Mouse (Mus musculus): ENCODE measurements around the gene A430033K04Rik. TPM values are rescaled to one million over a fixed set of nuclear protein-coding genes. Genes with fewer than 3 reads are reported as not detected.

Gene A430033K04Rik
- polyA plus RNA-seq, 1 experiment from 2014 or later = 22.3 TPM

GRCm38 (mm10) chr5:138657854-138658253 lies 35.2 kb downstream of the A430033K04Rik start:
- no peak overlapping the region for H3K27ac ChIP-seq
- WGBS = 44% methylated on average over 6 of the region's 6 CpGs

GRCm38 (mm10) chr5:138658922-138659321 lies 36.3 kb downstream of the A430033K04Rik start:
- no peak overlapping the region for H3K4me3 ChIP-seq
- H3K4me1 ChIP-seq (replicated peaks) = no peaks in the 10 kb centered on the region
- H3K27ac ChIP-seq = no peak overlapping the region
- ATAC-seq (ENCODE audit: low FRiP score) = 0 out of 2 replicates have a peak, but pooled peaks have one; percentile 49
- WGBS = 8% methylated on average over 5 of the region's 5 CpGs
- H3K27me3 ChIP-seq = no peaks in the 10 kb centered on the region
- H3K4me2 ChIP-seq = no peak overlapping the region
- 0 out of 2 replicates have a peak overlapping the region, but pooled peaks have one; percentile 29 for H3K9ac ChIP-seq
- no peaks in the 10 kb centered on the region for H3K9me3 ChIP-seq
- H3K36me3 ChIP-seq = no peaks in the 10 kb centered on the region

More at GRCm38 (mm10) chr5:138657854-138658253, 35.2 kb downstream of the A430033K04Rik start:
- H3K9ac ChIP-seq = no peak overlapping the region
- no peaks in the 10 kb centered on the region for H3K36me3 ChIP-seq
- H3K4me1 ChIP-seq (replicated peaks) = no peaks in the 10 kb centered on the region
- no peak overlapping the region for H3K4me3 ChIP-seq
- H3K9me3 ChIP-seq = no peaks in the 10 kb centered on the region
- ATAC-seq (ENCODE audit: low FRiP score) = no peak; the same call in 1 of the 2 replicates
- H3K27me3 ChIP-seq = no peaks in the 10 kb centered on the region
- no peak overlapping the region for H3K4me2 ChIP-seq

DNA sequence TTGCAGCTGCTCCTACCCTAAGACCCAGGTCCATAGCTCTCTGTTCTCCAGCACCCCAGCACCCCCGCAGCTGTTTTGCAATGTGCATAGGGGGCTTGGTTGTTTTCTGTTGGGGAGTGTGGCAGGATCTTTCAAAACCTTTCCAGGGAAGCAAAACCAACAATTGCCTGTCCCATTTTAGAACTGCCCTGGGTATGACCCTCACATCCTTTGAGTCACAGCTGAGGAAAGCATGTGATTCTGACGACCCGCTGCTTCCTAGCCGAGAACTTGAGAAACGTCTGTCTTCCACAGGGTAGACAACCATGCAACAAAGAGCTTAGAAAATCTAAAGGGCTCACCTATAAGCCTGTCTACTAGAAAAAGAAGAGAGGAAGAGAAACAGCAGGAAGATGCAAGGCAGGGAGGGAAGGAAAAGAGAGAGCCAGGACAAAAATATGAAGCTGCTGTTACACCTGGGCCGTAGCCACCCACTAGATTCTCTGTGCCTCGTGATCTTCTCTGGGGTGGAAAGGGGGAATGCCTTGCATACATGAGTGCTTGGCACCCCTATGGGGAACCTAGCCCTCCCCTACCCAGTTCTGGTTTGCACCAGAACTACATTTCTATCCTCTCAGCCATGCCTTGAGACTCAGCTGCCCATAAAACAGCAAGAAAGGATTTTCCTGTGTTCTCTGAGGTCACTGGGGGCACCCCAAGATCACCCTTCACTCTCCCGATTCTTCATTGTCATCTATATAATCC lies 60.5 kb downstream of the A430033K04Rik start:
- H3K27ac ChIP-seq = no peak overlapping the region
- H3K4me2 ChIP-seq = no peak overlapping the region
- no peaks in the 10 kb centered on the region for H3K36me3 ChIP-seq
- H3K27me3 ChIP-seq = no peaks in the 10 kb centered on the region
- WGBS = 66% methylated on average over 8 of the region's 8 CpGs
- H3K4me3 ChIP-seq = no peak overlapping the region
- ATAC-seq (ENCODE audit: low FRiP score) = no peak
- H3K9ac ChIP-seq = no peak overlapping the region
- no peaks in the 10 kb centered on the region for H3K9me3 ChIP-seq
- no peaks in the 10 kb centered on the region for H3K4me1 ChIP-seq (replicated peaks)

DNA sequence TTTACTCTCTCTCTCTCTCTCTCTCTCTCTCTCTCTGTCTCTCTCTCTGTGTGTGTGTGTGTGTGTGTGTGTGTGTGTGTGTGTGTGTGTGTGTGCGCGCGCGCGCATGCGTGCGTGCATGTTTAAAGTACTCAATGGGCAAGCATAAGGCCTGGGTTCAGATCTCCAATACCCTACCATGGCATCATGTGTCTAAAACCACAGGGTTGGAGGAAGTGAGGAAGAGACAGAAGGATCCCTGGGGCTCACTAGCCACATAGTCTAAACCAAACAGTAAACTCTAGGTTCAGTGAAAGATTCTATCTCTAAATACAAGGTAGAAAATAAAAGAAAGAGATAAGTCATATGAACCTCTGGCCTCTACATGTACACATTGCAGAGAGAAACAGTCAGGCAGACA lies 61.2 kb downstream of the A430033K04Rik start:
- Histone ChIP-seq H3K4me2 (no peak overlapping the region), H3K36me3 (no peaks in the 10 kb centered on the region), H3K27me3 (no peaks in the 10 kb centered on the region), H3K27ac (no peak overlapping the region), H3K9ac (no peak overlapping the region), H3K4me1 (replicated peaks) (no peaks in the 10 kb centered on the region), H3K9me3 (no peaks in the 10 kb centered on the region), H3K4me3 (no peak overlapping the region)
- ATAC-seq (ENCODE audit: low FRiP score) = no peak
- 97% methylated on average over 7 of the region's 7 CpGs for WGBS

GRCm38 (mm10) chr5:138687453-138687852 lies 64.8 kb downstream of the A430033K04Rik start:
- Histone ChIP-seq H3K36me3 (no peaks in the 10 kb centered on the region), H3K9me3 (no peaks in the 10 kb centered on the region), H3K4me2 (no peak overlapping the region), H3K4me3 (no peak overlapping the region), H3K4me1 (replicated peaks) (no peaks in the 10 kb centered on the region), H3K27ac (no peak overlapping the region), H3K9ac (no peak overlapping the region), H3K27me3 (no peaks in the 10 kb centered on the region)
- 85% methylated on average over 5 of the region's 5 CpGs for WGBS
- ATAC-seq (ENCODE audit: low FRiP score) = no peak

- 75% methylated on average over 5 of the region's 5 CpGs for WGBS
- no peaks in the 10 kb centered on the region for H3K27me3 ChIP-seq
- H3K9ac ChIP-seq = no peak overlapping the region
- no peaks in the 10 kb centered on the region for H3K4me1 ChIP-seq (replicated peaks)
- H3K4me3 ChIP-seq = no peak overlapping the region
- no peaks in the 10 kb centered on the region for H3K36me3 ChIP-seq
- no peaks in the 10 kb centered on the region for H3K9me3 ChIP-seq
- no peak overlapping the region for H3K27ac ChIP-seq
- no peak for ATAC-seq (ENCODE audit: low FRiP score)
- no peak overlapping the region for H3K4me2 ChIP-seq
These were observed 66.6 kb downstream of the A430033K04Rik start for GRCm38 (mm10) chr5:138689254-138689653.

DNA sequence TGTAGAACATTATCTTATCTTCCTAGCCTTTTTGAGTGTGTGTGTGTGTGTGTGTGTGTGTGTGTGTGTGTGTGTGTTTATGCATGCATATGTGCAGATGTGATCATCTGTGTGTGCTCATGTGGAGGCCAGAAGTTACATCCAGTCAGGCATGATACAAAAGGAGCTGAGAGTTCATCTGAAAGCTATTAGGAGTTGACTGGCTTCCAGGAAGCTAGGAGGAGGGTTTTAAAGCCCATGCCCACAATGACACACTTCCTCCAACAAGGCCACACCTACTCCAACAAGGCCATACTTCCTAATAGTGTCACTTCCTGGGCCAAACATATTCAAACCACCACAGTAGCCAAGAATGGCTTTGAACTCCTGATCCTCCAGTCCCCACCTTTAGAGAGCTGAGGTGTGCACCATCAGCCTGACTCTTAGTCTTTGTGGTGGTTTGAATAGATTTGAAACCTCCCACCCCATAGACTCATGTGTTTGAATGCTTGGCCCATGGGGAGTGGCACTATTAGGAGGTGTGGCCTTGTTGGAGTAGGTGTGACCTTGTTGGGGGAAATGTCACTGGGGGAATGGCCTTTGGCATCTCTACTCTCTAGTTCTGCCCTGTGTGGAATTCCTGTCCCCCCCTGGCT lies 70.4 kb downstream of the A430033K04Rik start:
- Histone ChIP-seq H3K27ac (no peak overlapping the region), H3K36me3 (no peaks in the 10 kb centered on the region), H3K4me2 (no peak overlapping the region), H3K27me3 (no peaks in the 10 kb centered on the region), H3K9ac (no peak overlapping the region), H3K4me3 (no peak overlapping the region), H3K9me3 (no peaks in the 10 kb centered on the region), H3K4me1 (replicated peaks) (no peaks in the 10 kb centered on the region)
- ATAC-seq (ENCODE audit: low FRiP score) = no peak

DNA sequence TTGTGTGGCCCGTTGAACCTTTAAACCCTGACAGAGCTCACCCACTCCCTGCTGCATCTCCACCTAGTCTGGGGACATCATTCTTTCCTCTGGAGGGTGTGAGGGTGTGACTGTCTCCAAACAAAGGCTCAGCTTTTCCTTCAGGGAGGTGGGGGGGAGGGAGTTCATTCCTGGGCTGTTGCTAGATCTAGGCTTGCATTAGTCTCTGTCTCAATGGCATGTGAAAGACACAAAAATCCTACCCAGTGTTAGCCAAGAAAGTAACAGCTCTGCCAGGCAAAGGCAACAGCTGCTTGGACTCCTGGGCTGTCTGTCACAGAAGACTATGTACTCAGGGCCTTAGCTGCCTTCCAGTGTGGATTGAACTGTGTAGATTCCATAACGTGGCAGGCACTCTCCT lies 71.4 kb downstream of the A430033K04Rik start:
- Histone ChIP-seq H3K9ac (no peak overlapping the region), H3K4me2 (no peak overlapping the region), H3K4me1 (replicated peaks) (no peaks in the 10 kb centered on the region), H3K27me3 (no peaks in the 10 kb centered on the region), H3K9me3 (no peaks in the 10 kb centered on the region), H3K4me3 (no peak overlapping the region), H3K27ac (no peak overlapping the region), H3K36me3 (no peaks in the 10 kb centered on the region)
- 71% methylated on average over 2 of the region's 2 CpGs for WGBS
- ATAC-seq (ENCODE audit: low FRiP score) = no peak

GRCm38 (mm10) chr5:138694496-138695167 lies 72.0 kb downstream of the A430033K04Rik start:
- Histone ChIP-seq H3K4me3 (no peak overlapping the region), H3K4me2 (no peak overlapping the region), H3K4me1 (replicated peaks) (no peaks in the 10 kb centered on the region), H3K27ac (no peak overlapping the region), H3K9ac (no peak overlapping the region), H3K27me3 (no peaks in the 10 kb centered on the region), H3K9me3 (no peaks in the 10 kb centered on the region), H3K36me3 (no peaks in the 10 kb centered on the region)
- ATAC-seq (ENCODE audit: low FRiP score) = no peak
- 68% methylated on average over 4 of the region's 4 CpGs for WGBS

DNA sequence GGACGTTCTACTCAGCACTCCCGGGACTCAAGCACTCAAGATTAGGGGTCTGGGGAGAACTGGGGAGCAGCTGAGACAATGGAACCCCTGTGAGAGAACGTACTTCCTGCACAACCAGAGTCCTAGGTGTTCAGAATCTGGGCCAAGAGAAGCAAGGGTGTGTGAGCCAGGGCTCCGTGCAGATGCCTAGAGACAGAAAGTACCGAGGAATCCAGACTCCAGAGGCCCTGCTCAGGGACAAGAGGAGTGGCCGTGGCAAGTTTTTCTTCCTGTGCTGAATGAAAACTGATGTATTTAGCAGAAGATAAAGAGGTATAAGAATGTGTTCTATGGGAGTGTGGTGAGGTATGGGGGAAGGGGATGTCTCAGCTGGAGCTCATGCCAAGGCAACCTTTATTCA lies 74.8 kb downstream of the A430033K04Rik start:
- H3K4me1 ChIP-seq (replicated peaks) = no peaks in the 10 kb centered on the region
- H3K4me3 ChIP-seq = no peak overlapping the region
- ATAC-seq (ENCODE audit: low FRiP score) = no peak
- H3K27me3 ChIP-seq = no peaks in the 10 kb centered on the region
- H3K9ac ChIP-seq = no peak overlapping the region
- no peak overlapping the region for H3K4me2 ChIP-seq
- H3K9me3 ChIP-seq = no peaks in the 10 kb centered on the region
- H3K36me3 ChIP-seq = no peaks in the 10 kb centered on the region
- H3K27ac ChIP-seq = no peak overlapping the region
- 60% methylated on average over 6 of the region's 6 CpGs for WGBS
